Mouse (Mus musculus): Measurements from ENCODE around the gene Ttc23.

DNA sequence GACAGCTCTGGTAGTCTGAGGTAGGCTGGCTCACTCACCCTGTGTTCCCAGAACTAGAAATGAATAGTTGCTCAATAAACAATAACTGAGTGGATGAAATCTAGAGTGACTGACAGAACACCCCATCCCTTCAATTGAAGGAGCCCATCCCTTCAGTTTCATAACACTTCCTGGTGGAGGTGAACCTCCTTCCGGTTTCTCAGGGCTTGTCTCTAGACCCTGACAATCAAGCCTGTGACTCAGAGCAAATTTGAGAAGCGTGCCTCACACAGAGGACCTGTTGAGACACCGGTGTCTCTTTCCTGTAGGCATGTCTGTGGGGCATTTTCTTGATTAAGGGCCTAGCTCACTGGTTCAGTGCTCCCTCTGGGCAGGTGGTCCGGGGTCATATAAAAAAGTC lies 151.3 kb downstream of the Ttc23 start:
- TF ChIP-seq CTCF (IDR thresholded peaks at IDR 0.05) (no peak), EP300 (IDR thresholded peaks at IDR 0.05) (no peak)
